Mouse (Mus musculus): ENCODE results near the gene Tmem121. TPM values are rescaled to one million over a fixed set of nuclear protein-coding genes. Genes with fewer than 3 reads are reported as not detected.
A peak's percentile ranks its signal among the peaks of the same experiment; 100 is the strongest.

The Tmem121 gene
- polyA plus RNA-seq, 1 experiment from 2014 or later, result 6.9 TPM

DNA sequence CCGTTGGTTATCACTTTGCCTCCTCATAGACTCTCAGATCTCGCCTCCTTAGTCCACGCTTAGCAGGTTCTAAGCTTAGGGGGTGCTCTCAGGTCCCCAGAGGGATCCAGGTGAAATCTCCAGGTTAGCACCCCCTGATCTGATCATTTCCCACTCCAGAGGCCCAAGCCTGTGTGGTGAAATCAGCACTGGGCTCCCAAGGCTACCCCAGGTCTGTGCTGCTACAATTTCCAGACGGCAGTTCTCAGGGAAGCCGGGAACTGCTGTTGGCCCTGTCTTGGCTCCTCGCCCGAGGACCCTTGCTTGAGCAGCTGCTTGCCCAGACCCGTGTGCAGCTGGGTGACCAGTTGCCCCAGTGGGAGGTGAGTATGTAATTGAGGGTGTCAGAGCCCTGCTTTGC is 28.7 kb upstream of the Tmem121 start:
- H3K4me3 ChIP-seq (replicated peaks; ENCODE audit: low read depth, low read length), result peak overlapping the region; percentile 40
- ATAC-seq (replicated peaks; ENCODE audit: low FRiP score, low read depth) (no peak), DNase-seq (ENCODE audit: low spot score) (no peak)
- H3K36me3 ChIP-seq (ENCODE audit: insufficient read depth, low read length), result no peaks in the 10 kb centered on the region
- 25% methylated on average over 8 of the region's 8 CpGs for WGBS
- no peak for TF ChIP-seq CTCF (IDR thresholded peaks at IDR 0.05; ENCODE audit: low read depth)
- peak overlapping the region; percentile 64 for H3K4me2 ChIP-seq (ENCODE audit: low read length)
- H3K27ac ChIP-seq, result 0 out of 2 replicates have a peak overlapping the region, but pooled peaks have one; percentile 19
- H3K9ac ChIP-seq (ENCODE audit: low read depth, low read length), result 0 out of 2 replicates have a peak overlapping the region, but pooled peaks have one; percentile 41
- no peaks in the 10 kb centered on the region for H3K9me3 ChIP-seq (replicated peaks; ENCODE audit: low read length)
- peaks cover 17% of the 10 kb centered on the region; the same call in 1 of the 2 replicates for H3K4me1 ChIP-seq (replicated peaks; ENCODE audit: insufficient read depth, low read length)
- H3K27me3 ChIP-seq (ENCODE audit: insufficient read depth, low read length), result no peaks in the 10 kb centered on the region

- Histone ChIP-seq H3K27ac (no peak overlapping the region), H3K4me3 (replicated peaks; ENCODE audit: low read depth, low read length) (no peak overlapping the region), H3K4me2 (ENCODE audit: low read length) (no peak overlapping the region), H3K36me3 (ENCODE audit: insufficient read depth, low read length) (peaks cover 3% of the 10 kb centered on the region; the same call in 1 of the 2 replicates), H3K4me1 (replicated peaks; ENCODE audit: insufficient read depth, low read length) (peaks cover 12% of the 10 kb centered on the region; the same call in 1 of the 2 replicates), H3K27me3 (ENCODE audit: insufficient read depth, low read length) (no peaks in the 10 kb centered on the region), H3K9me3 (replicated peaks; ENCODE audit: low read length) (no peaks in the 10 kb centered on the region), H3K9ac (ENCODE audit: low read depth, low read length) (no peak overlapping the region)
- DNase-seq (ENCODE audit: low spot score) (no peak), ATAC-seq (replicated peaks; ENCODE audit: low FRiP score, low read depth) (no peak)
- 83% methylated on average over 8 of the region's 8 CpGs for WGBS
- no peak for TF ChIP-seq CTCF (IDR thresholded peaks at IDR 0.05; ENCODE audit: low read depth)
These were observed 28.2 kb upstream of the Tmem121 start for GRCm38 (mm10) chr12:113157521-113157920.

DNA sequence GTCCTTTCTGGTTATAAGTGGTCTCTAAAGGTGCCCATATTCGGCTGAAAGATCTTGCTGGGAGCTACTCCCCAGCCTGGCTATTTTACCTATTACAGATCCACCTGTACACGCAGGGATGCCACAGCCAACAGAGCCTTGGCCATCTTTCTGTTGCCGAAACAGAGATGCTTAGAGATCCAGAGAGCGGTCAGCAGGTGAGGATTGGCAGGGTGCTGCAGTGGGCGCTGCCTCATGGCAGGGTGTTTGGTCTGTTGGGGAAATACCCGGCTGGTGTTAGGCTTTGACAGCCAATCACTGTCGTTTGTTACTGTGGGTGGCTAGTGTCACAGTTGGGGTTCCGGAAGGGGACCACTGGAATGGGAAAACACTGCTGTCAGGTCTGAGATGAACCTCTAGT is 27.8 kb upstream of the Tmem121 start:
- no peak overlapping the region for H3K4me2 ChIP-seq (ENCODE audit: low read length)
- H3K36me3 ChIP-seq (ENCODE audit: insufficient read depth, low read length), result peaks cover 3% of the 10 kb centered on the region; the same call in 1 of the 2 replicates
- 91% methylated on average over 8 of the region's 8 CpGs for WGBS
- H3K9me3 ChIP-seq (replicated peaks; ENCODE audit: low read length), result no peaks in the 10 kb centered on the region
- peaks cover 11% of the 10 kb centered on the region; the same call in 1 of the 2 replicates for H3K4me1 ChIP-seq (replicated peaks; ENCODE audit: insufficient read depth, low read length)
- no peak for TF ChIP-seq CTCF (IDR thresholded peaks at IDR 0.05; ENCODE audit: low read depth)
- no peak overlapping the region for H3K27ac ChIP-seq
- ATAC-seq (replicated peaks; ENCODE audit: low FRiP score, low read depth) (no peak), DNase-seq (ENCODE audit: low spot score) (no peak)
- H3K27me3 ChIP-seq (ENCODE audit: insufficient read depth, low read length), result no peaks in the 10 kb centered on the region
- no peak overlapping the region for H3K4me3 ChIP-seq (replicated peaks; ENCODE audit: low read depth, low read length)
- no peak overlapping the region for H3K9ac ChIP-seq (ENCODE audit: low read depth, low read length)

DNA sequence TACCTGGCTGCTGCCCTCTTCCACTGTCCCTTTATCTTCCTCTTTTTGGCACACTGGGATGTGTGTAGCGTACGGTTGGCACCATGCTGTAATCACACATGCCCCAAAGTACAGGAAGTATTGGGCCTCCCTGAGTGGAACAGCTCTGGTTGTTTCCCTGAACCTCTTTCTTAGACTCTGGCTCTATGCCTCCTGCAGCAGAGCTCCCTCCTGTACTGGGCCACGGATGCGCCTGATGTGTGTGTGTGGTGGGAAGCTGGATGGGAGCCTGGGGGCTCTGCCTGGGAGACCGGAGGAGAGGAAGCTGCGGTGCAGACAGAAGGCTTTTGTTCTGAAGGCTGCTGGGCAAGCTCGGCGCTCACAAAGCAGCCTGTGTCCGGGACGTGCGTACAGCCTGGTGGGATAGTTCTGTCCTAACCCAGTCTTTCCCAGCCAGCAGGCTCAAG is 22.1 kb upstream of the Tmem121 start:
- TF ChIP-seq CTCF (IDR thresholded peaks at IDR 0.05; ENCODE audit: low read depth), result no peak
- ATAC-seq (replicated peaks; ENCODE audit: low FRiP score, low read depth) (no peak), DNase-seq (ENCODE audit: low spot score) (no peak)
- Histone ChIP-seq H3K36me3 (ENCODE audit: insufficient read depth, low read length) (peaks cover 3% of the 10 kb centered on the region; the same call in 1 of the 2 replicates), H3K27ac (no peak overlapping the region), H3K9ac (ENCODE audit: low read depth, low read length) (no peak overlapping the region), H3K4me3 (replicated peaks; ENCODE audit: low read depth, low read length) (no peak overlapping the region), H3K9me3 (replicated peaks; ENCODE audit: low read length) (no peaks in the 10 kb centered on the region), H3K4me1 (replicated peaks; ENCODE audit: insufficient read depth, low read length) (no peaks in the 10 kb centered on the region), H3K27me3 (ENCODE audit: insufficient read depth, low read length) (no peaks in the 10 kb centered on the region), H3K4me2 (ENCODE audit: low read length) (no peak overlapping the region)
- WGBS, result 88% methylated on average over 11 of the region's 11 CpGs

- 80% methylated on average over 9 of the region's 9 CpGs for WGBS
- ATAC-seq (replicated peaks; ENCODE audit: low FRiP score, low read depth), result no peak
These were observed 17.6 kb upstream of the Tmem121 start for GRCm38 (mm10) chr12:113168031-113168536.

DNA sequence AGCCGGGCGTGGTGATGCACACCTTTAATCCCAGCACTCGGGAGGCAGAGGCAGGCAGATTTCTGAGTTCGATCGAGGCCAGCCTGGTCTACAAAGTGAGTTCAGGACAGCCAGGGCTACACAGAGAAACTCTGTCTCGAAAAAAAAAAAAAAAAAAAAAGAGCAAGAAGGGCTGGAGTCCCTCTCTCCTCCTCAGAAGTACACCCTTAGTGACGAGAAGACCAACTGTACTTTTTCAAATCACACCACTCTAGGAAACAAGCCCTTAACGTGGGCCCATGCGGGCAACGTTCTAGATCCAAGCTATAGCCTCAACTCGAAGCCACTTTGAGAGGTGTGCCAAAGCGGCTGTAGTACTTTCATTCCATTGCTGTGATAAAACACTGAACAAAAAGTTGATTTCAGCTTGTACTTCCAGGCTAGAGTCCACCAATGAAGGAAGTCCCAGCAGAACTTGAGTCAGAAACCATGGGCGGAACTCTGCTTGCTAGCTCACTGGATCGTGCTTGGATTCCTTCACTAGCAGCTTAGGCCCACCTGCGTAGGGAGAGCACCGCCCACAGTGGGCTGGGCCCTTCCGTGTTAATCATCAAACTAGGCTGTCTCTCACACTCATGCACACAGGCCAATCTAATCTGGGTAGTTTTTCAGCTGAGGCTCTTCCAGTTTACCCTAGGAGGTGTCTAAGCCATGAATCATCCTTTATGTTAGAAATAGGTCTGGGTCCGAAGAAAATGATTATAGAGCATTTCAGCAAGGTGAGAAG is 8.6 kb upstream of the Tmem121 start:
- Histone ChIP-seq H3K27ac (no peak overlapping the region), H3K4me2 (ENCODE audit: low read length) (no peak overlapping the region), H3K9me3 (replicated peaks; ENCODE audit: low read length) (no peaks in the 10 kb centered on the region), H3K4me3 (replicated peaks; ENCODE audit: low read depth, low read length) (no peak overlapping the region), H3K4me1 (replicated peaks; ENCODE audit: insufficient read depth, low read length) (no peaks in the 10 kb centered on the region), H3K9ac (ENCODE audit: low read depth, low read length) (no peak overlapping the region), H3K36me3 (ENCODE audit: insufficient read depth, low read length) (no peaks in the 10 kb centered on the region), H3K27me3 (ENCODE audit: insufficient read depth, low read length) (no peaks in the 10 kb centered on the region)
- TF ChIP-seq CTCF (IDR thresholded peaks at IDR 0.05; ENCODE audit: low read depth), result no peak
- WGBS, result 85% methylated on average over 17 of the region's 18 CpGs
- ATAC-seq (replicated peaks; ENCODE audit: low FRiP score, low read depth) (no peak), DNase-seq (ENCODE audit: low spot score) (no peak)

More at GRCm38 (mm10) chr12:113168031-113168536, 17.6 kb upstream of the Tmem121 start:
- TF ChIP-seq CTCF (IDR thresholded peaks at IDR 0.05; ENCODE audit: low read depth), result no peak
- Histone ChIP-seq H3K27ac (no peak overlapping the region), H3K9me3 (replicated peaks; ENCODE audit: low read length) (no peaks in the 10 kb centered on the region), H3K27me3 (ENCODE audit: insufficient read depth, low read length) (no peaks in the 10 kb centered on the region), H3K4me2 (ENCODE audit: low read length) (no peak overlapping the region), H3K9ac (ENCODE audit: low read depth, low read length) (no peak overlapping the region), H3K36me3 (ENCODE audit: insufficient read depth, low read length) (no peaks in the 10 kb centered on the region), H3K4me1 (replicated peaks; ENCODE audit: insufficient read depth, low read length) (no peaks in the 10 kb centered on the region), H3K4me3 (replicated peaks; ENCODE audit: low read depth, low read length) (no peak overlapping the region)
- no peak for DNase-seq (ENCODE audit: low spot score)

Data from kidney, postnatal 0 days (tissue).